Mouse (Mus musculus) midbrain, embryonic 11.5 days (tissue): ENCODE data around the gene Pla2g7. TPM values are rescaled to one million over a fixed set of nuclear protein-coding genes. Genes with fewer than 3 reads are reported as not detected.
"Not testable (repeated sequence)": the region's sequence is repeated elsewhere in the genome, so short reads cannot be mapped to it uniquely, and the experiment has no call there.

Source experiments
- ATAC-seq: fragments of 200-750 bp; cut with Nextera tagmentation; 2 replicates; pipeline ENCODE4 v1.8.0; 2017; ENCODE audit warnings: moderate TSS enrichment, moderate library complexity; ENCODE audit not compliant: low FRiP score
- DNase-seq: peaks from one replicate; pipeline ENCODE4 v3.0.0; 2015; ENCODE audit warnings: low spot score; ENCODE audit errors: missing footprints
- H3K27ac ChIP-seq: fragments of 300-500 bp; sonication (generic); 2 replicates; pipeline ENCODE4 v1.5.1; 2014; ENCODE audit warnings: low read depth, low read length
- H3K27me3 ChIP-seq: fragments of 300-500 bp; sonication (generic); 2 replicates; pipeline ENCODE4 v1.6.1; 2014; ENCODE audit warnings: mild to moderate bottlenecking, low read length, moderate library complexity, mixed read lengths; ENCODE audit not compliant: control insufficient read depth, insufficient read depth
- H3K36me3 ChIP-seq: fragments of 300-500 bp; sonication (generic); 2 replicates; pipeline ENCODE4 v1.6.1; 2014; ENCODE audit warnings: mild to moderate bottlenecking, low read length, moderate library complexity, mixed read lengths; ENCODE audit not compliant: control insufficient read depth, insufficient read depth
- H3K4me1 ChIP-seq: fragments of 300-500 bp; sonication (generic); 2 replicates; pipeline ENCODE4 v1.6.1; 2014; ENCODE audit warnings: low read length; ENCODE audit not compliant: control insufficient read depth, insufficient read depth
- H3K4me2 ChIP-seq: fragments of 300-500 bp; sonication (generic); 2 replicates; pipeline ENCODE4 v1.6.1; 2014; ENCODE audit warnings: mild to moderate bottlenecking, moderate library complexity
- H3K4me3 ChIP-seq: fragments of 300-500 bp; sonication (generic); 2 replicates; pipeline ENCODE4 v1.5.1; 2014; ENCODE audit warnings: low read depth, low read length
- H3K9ac ChIP-seq: fragments of 300-500 bp; sonication (generic); 2 replicates; pipeline ENCODE4 v1.6.1; 2014; ENCODE audit warnings: low read length
- H3K9me3 ChIP-seq: fragments of 300-500 bp; sonication (generic); 2 replicates; pipeline ENCODE4 v1.6.1; 2016; ENCODE audit warnings: low read length; ENCODE audit not compliant: control insufficient read depth
- WGBS: fragments of 180-500 bp; shearing (Covaris S2); extraction: QIAGEN DNeasy Blood & Tissue Kit; methylation state at CpG from one replicate; pipeline ENCODE4 v1.1.7; 2014; 5-methylcytosine and 5-hydroxymethylcytosine counted together
- polyA plus RNA-seq: library from polyadenylated mRNA; unstranded; fragments of >200 nt; fragmentation: Nextera tagmentation; extraction: Ambion mirVana; gene quantifications from 2 replicates; pipeline ENCODE4 v1.2.1, GENCODE M21; 2014

The Pla2g7 gene
- 3.7 and 4.0 TPM in 2 replicates for polyA plus RNA-seq

- Histone ChIP-seq H3K9ac (peak within 1 kb of the TSS; percentile 51), H3K4me1 (no peaks in the 10 kb centered on the region), H3K9me3 (no peaks in the 10 kb centered on the region), H3K4me3 (peak within 1 kb of the TSS; percentile 33), H3K27ac (no peak within 1 kb of the TSS), H3K4me2 (peak within 1 kb of the TSS; percentile 62), H3K27me3 (no peaks in the 10 kb centered on the region), H3K36me3 (no peaks in the 10 kb centered on the region)
- peak; percentile 95 for DNase-seq
- under 1% methylated on average over 34 of the region's 34 CpGs for WGBS
- ATAC-seq: peak; percentile 85
Measured at GRCm38 (mm10) chr17:43567992-43568888, at the start of gene Pla2g7. Gene Pla2g7, plus strand, starts transcription at chr17:43568098.

DNA sequence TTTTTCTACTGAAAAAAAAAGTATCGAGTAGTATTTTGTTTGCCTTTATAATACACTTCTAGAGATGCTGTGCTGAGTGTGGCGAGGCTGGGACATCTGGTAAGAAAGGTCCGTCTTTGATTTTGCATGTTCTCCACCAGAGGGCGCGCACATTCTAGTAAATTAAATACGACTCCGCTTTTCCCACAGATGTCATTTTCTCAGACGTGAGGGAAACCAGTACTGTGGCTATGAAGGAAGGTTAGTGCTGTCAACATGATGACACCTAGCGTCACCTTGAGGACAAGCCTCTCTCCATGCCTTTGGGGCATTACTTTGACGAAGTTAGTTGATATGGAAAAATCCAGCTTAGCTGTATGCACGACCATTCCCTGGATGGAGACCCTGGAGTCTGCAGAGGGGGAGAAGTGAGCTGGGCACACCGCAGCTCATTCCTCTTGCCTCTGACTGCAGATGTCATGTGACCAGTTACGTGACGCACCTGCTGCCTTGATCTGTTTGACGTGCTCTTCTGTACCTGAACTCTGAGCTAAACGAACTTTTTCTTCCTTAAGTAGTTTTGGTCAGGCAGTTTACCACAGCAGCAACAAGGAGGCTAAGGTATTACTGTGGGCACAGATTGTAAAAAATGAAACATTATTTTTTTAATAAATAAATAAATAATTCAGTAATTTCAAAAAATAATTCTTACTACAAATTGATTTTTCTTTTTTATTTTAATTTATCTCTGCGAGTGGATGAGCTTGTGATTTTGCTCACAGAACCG lies 49.1 kb upstream of the Pla2g7 start:
- Histone ChIP-seq H3K27ac (no peak overlapping the region), H3K9me3 (no peaks in the 10 kb centered on the region), H3K36me3 (no peaks in the 10 kb centered on the region), H3K4me3 (no peak overlapping the region), H3K27me3 (no peaks in the 10 kb centered on the region), H3K4me1 (no peaks in the 10 kb centered on the region), H3K4me2 (no peak overlapping the region), H3K9ac (no peak overlapping the region)
- 32% methylated on average over 18 of the region's 18 CpGs for WGBS
- ATAC-seq: peak; percentile 67
- DNase-seq: peak; percentile 96

- peak; percentile 21 for DNase-seq
- Histone ChIP-seq H3K4me1 (no peaks in the 10 kb centered on the region), H3K36me3 (no peaks in the 10 kb centered on the region), H3K4me2 (no peak overlapping the region), H3K9me3 (no peaks in the 10 kb centered on the region), H3K27ac (no peak overlapping the region), H3K27me3 (no peaks in the 10 kb centered on the region), H3K9ac (no peak overlapping the region), H3K4me3 (no peak overlapping the region)
- WGBS: 93% methylated on average over 3 of the region's 3 CpGs
- no peak for ATAC-seq
Measured at GRCm38 (mm10) chr17:43520166-43520565, 47.7 kb upstream of the Pla2g7 start.

GRCm38 (mm10) chr17:43530507-43530906 lies 37.4 kb upstream of the Pla2g7 start:
- peak; percentile 17 for DNase-seq
- no peaks in the 10 kb centered on the region for H3K9me3 ChIP-seq
- no peak overlapping the region for H3K4me2 ChIP-seq
- H3K27me3 ChIP-seq: no peaks in the 10 kb centered on the region
- no peak for ATAC-seq
- WGBS: 85% methylated on average over 2 of the region's 2 CpGs
- no peaks in the 10 kb centered on the region for H3K36me3 ChIP-seq
- H3K4me3 ChIP-seq: no peak overlapping the region
- H3K27ac ChIP-seq: no peak overlapping the region
- H3K4me1 ChIP-seq: peaks cover 5% of the 10 kb centered on the region
- no peak overlapping the region for H3K9ac ChIP-seq

- Histone ChIP-seq H3K27ac (no peak overlapping the region), H3K4me3 (no peak overlapping the region), H3K4me2 (no peak overlapping the region), H3K36me3 (no peaks in the 10 kb centered on the region), H3K9me3 (no peaks in the 10 kb centered on the region), H3K9ac (no peak overlapping the region), H3K4me1 (peaks cover 5% of the 10 kb centered on the region), H3K27me3 (no peaks in the 10 kb centered on the region)
- WGBS: 90% methylated on average over 4 of the region's 4 CpGs
- no peak for ATAC-seq
- DNase-seq: peak; percentile 8
Measured at GRCm38 (mm10) chr17:43531192-43531591, 36.7 kb upstream of the Pla2g7 start.

DNA sequence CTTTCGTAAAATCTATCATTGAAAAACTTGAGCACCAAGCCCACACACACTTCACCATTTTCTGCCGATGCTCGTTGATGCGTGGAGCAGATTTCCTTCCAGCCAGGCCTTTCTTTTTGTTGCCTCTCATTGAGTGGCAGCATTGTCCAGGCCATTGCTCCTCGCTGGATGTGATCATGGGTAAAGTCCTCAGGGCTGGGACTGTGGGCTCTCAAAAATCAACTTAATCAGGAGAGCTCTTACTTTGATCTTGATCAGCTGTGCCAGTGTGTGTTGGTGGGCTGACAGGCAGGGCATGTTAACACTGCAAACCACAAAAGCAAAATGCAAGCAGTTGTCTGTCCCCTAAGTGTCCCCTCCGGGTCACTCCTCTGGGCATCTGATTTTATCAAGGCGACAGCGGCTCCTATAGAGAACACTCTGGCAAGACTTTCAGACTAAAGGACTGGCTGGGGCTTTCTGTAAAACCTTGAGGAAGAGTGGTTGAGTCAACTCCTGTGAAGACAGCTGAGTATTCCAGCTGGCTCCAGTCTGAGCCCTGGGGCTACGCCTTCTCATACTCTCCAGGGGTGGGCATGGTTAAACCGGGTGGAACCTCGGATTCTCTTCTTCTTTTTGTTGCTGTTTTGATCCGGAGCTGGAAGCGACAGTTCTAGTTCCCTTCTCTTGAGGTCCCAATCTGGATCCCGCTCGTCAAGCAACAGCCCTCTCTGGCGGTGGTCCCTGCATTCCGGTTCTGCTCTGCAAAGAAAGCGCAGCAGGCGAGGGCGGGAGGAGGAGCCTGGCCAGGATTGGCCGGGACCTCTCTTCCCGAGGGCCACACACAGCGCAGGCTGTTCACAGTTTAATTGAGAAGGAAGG lies 33.3 kb upstream of the Pla2g7 start:
- peak; percentile 94 for DNase-seq
- H3K9me3 ChIP-seq: no peaks in the 10 kb centered on the region
- H3K9ac ChIP-seq: no peak overlapping the region
- no peak overlapping the region for H3K27ac ChIP-seq
- peak; percentile 91 for ATAC-seq
- H3K4me2 ChIP-seq: peak overlapping the region; percentile 32
- no peaks in the 10 kb centered on the region for H3K36me3 ChIP-seq
- 8% methylated on average over 23 of the region's 23 CpGs for WGBS
- H3K4me3 ChIP-seq: no peak overlapping the region
- H3K4me1 ChIP-seq: peaks cover 5% of the 10 kb centered on the region
- no peaks in the 10 kb centered on the region for H3K27me3 ChIP-seq

DNA sequence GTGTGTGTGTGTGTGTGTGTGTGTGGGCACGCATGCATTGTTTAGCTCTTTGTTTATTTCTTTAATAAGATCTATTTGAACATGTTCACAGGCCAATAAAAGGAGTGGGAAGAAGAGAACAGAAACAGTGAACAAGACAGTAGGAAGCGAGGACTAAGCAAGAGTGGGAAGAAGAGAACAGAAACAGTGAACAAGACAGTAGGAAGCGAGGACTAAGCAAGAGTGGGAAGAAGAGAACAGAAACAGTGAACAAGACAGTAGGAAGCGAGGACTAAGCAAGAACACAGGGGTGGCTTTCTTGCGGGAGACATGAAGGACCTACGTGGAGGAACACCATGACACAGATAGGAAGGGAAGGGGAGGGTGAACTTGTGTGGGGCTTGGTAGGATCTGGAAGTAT lies 31.1 kb upstream of the Pla2g7 start:
- not testable (repeated sequence) for H3K4me2 ChIP-seq, H3K27me3 ChIP-seq, H3K36me3 ChIP-seq, H3K27ac ChIP-seq, H3K9ac ChIP-seq, H3K4me3 ChIP-seq, DNase-seq, ATAC-seq, H3K9me3 ChIP-seq, H3K4me1 ChIP-seq
- WGBS: 96% methylated on average over 6 of the region's 6 CpGs

- Histone ChIP-seq H3K9me3 (no peaks in the 10 kb centered on the region), H3K36me3 (no peaks in the 10 kb centered on the region), H3K9ac (no peak overlapping the region), H3K27ac (no peak overlapping the region), H3K4me3 (no peak overlapping the region), H3K27me3 (no peaks in the 10 kb centered on the region), H3K4me1 (peaks cover 5% of the 10 kb centered on the region), H3K4me2 (no peak overlapping the region)
- peak; percentile 8 for DNase-seq
- no peak for ATAC-seq
- WGBS: 90% methylated on average over 3 of the region's 3 CpGs
Measured at GRCm38 (mm10) chr17:43538767-43539166, 29.1 kb upstream of the Pla2g7 start.
